Mouse (Mus musculus): Measurements from ENCODE around the gene Dhx8. TPM values are rescaled to one million over a fixed set of nuclear protein-coding genes. Genes with fewer than 3 reads are reported as not detected.

Dhx8 gene
- polyA plus RNA-seq (2012; rRNA removed) = 11.2 and 12.4 TPM in 2 replicates

DNA sequence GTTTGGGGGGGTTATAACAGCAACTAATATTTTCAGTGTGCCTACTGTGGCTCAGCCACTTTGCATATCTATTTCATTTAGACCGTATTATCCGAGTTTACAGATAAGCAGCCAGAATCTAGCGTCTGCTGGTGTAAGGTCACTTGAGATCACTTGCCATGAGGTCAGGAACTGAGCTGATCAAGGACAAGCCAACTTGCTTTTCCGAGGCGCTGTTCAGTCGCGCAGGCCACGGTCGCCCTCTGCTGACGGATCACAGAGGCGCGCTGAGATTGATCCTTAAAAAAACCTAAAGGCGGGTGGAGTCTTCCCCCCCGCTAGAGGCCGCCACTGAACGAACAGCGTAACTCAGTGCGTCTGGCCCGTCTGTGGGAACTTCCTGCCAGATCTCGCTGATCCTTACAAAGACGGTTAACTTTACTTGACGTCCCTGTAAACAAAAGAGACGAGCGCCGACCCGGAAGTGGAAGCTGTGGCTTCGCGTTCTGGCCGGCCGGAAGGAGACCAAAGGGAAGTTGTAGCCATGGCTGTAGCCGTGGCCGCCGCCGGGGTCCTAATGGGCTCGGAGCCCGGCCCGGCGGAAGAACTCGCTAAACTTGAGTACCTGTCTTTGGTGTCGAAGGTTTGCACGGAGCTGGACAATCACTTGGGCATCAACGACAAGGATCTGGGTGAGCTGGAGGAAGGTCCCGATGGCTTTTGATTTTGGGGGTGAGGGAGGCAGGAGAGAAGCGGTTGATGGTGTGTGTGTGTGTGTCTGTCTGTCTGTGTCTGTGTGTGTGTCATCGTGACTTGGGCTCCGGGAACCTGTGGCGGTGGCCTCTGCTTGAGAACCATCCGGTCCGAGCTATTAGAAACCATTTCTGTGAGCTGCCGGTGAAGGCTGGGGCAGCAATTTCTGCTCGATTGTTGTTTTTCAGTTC is at the start of gene Dhx8:
Dhx8 (plus strand) TSS at position 402 of the 923 bp plus-strand sequence.
- peak; percentile 92 to 96 for DNase-seq (ENCODE audit: low read depth in 1 of 2, low spot score in 2 of 2)
- H3K4me1 ChIP-seq (ENCODE audit: control insufficient read depth, insufficient read depth, insufficient read length) = no peaks in the 10 kb centered on the region
- H3K27me3 ChIP-seq (ENCODE audit: control insufficient read depth, insufficient read depth, low read length) = no peaks in the 10 kb centered on the region; the same call in 1 of the 2 replicates
- peaks cover 14% of the 10 kb centered on the region for H3K36me3 ChIP-seq (ENCODE audit: control insufficient read depth, insufficient read depth, low read length)
- H3K27ac ChIP-seq (ENCODE audit: insufficient read depth, low read length) = peak within 1 kb of the TSS; percentile 79
- peak; percentile 99 for TF ChIP-seq CTCF (IDR thresholded peaks at IDR 0.05; ENCODE audit: extremely low read depth, insufficient read depth, insufficient read length, insufficient replicate concordance)
- 0 out of 2 replicates have a peak, but pooled peaks have one; percentile 16 for TF ChIP-seq POLR2A (IDR thresholded peaks at IDR 0.05; ENCODE audit: low read depth, low read length)
- H3K4me3 ChIP-seq (ENCODE audit: extremely low read depth, insufficient read depth, insufficient read length) = peak within 1 kb of the TSS; percentile 89
- WGBS = under 1% methylated on average over 51 of the region's 51 CpGs

DNA sequence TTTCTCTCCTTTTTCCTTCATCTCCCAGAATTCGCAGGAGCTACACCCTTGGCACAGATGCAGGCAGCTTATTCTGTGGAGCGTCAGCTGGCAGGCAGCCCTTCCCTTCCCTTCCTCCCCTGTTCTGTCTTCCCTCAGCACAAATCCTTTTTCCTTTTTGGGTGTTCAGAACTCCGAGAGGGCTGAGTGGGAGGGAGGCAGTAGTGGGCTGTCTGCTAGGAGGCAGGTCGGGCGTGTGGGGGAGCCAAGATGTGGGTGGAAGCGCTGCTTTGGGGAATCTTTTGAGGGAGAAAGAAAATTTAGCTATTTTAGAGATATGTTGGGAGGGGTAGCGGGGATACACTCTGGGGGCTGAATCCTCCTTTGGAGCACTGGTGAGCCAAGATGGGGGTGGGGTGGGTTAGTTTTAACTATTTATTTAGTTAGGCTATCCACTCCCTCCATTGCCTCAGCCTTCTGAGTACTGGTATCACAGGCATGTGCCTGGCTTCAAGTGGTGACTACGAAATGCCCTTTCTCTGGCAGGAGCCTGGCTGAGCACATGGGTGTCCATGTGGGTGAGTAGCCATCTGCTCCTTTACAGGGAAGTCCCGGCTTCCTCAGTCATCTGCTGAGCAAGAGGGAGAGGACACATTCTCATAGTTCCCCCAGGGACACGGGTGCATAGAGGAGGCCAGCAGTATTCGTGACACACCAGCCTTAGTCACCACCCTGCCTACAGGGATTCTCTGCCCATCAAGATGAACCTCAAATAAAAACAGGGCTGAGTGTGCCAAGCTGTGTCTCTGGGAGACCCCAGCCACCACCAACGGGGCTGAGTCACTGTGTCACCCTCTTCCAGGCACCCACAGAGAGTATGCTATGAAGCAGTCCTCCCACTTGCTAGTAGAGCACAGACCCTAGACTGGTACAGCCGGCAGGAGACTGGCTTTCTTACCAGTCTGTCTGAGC is 45.1 kb upstream of the Dhx8 start:
- H3K4me3 ChIP-seq (ENCODE audit: extremely low read depth, insufficient read depth, insufficient read length) = no peak overlapping the region
- no peaks in the 10 kb centered on the region for H3K36me3 ChIP-seq (ENCODE audit: control insufficient read depth, insufficient read depth, low read length)
- no peak for DNase-seq (ENCODE audit: low read depth in 1 of 2, low spot score in 2 of 2)
- no peak for TF ChIP-seq CTCF (IDR thresholded peaks at IDR 0.05; ENCODE audit: extremely low read depth, insufficient read depth, insufficient read length, insufficient replicate concordance)
- no peak for TF ChIP-seq POLR2A (IDR thresholded peaks at IDR 0.05; ENCODE audit: low read depth, low read length)
- H3K4me1 ChIP-seq (ENCODE audit: control insufficient read depth, insufficient read depth, insufficient read length) = peaks cover 4% of the 10 kb centered on the region; the same call in 1 of the 2 replicates
- peak overlapping the region; percentile 45; the same call in 1 of the 2 replicates for H3K27ac ChIP-seq (ENCODE audit: insufficient read depth, low read length)
- H3K27me3 ChIP-seq (ENCODE audit: control insufficient read depth, insufficient read depth, low read length) = no peaks in the 10 kb centered on the region
- WGBS = 78% methylated on average over 13 of the region's 13 CpGs

DNA sequence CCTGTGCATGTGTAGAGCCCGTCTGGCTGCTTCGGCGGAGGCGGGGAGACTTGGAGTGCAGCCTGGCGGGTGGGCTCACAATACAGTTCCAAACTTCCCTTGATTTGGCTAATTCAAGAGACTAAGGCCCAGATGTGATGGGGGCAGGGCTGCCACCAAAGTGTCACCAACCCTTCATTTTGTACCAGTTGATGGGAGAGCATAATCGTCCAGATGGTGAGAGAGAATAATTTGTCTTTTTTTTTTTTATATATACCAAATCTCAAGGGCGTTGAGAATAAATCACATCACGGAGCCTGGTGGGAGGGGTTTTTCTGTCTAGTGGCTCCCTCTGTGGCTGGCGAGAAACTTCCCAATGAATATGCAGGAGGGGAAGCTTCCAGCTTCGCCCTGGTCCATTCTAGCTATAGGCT is 43.0 kb upstream of the Dhx8 start:
- TF ChIP-seq CTCF (IDR thresholded peaks at IDR 0.05; ENCODE audit: extremely low read depth, insufficient read depth, insufficient read length, insufficient replicate concordance) (no peak), POLR2A (IDR thresholded peaks at IDR 0.05; ENCODE audit: low read depth, low read length) (no peak)

DNA sequence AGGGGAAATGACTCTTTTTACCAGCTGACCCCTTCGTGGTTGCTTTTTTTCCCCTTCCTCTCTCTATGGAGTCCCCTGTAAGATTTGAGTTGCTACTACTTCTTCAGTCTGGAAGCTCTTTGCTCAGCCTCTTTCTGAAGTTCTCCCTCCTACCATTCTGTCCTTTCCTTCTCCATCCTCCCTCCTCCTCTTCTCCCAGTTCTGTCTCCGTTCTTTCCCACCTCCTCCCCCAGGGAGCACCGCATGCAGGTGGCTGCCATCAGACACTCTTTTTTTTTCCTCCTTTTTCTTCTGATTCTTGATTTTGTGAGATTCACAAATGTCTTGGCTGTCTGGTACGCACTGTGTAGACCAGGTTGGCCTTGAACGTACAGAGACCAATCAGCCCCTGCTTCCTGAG is 42.4 kb upstream of the Dhx8 start:
- H3K36me3 ChIP-seq (ENCODE audit: control insufficient read depth, insufficient read depth, low read length) = no peaks in the 10 kb centered on the region
- no peak for DNase-seq (ENCODE audit: low read depth in 1 of 2, low spot score in 2 of 2)
- TF ChIP-seq CTCF (IDR thresholded peaks at IDR 0.05; ENCODE audit: extremely low read depth, insufficient read depth, insufficient read length, insufficient replicate concordance) (no peak), POLR2A (IDR thresholded peaks at IDR 0.05; ENCODE audit: low read depth, low read length) (no peak)
- no peaks in the 10 kb centered on the region for H3K27me3 ChIP-seq (ENCODE audit: control insufficient read depth, insufficient read depth, low read length)
- 68% methylated on average over 5 of the region's 5 CpGs for WGBS
- no peak overlapping the region for H3K27ac ChIP-seq (ENCODE audit: insufficient read depth, low read length)
- no peak overlapping the region for H3K4me3 ChIP-seq (ENCODE audit: extremely low read depth, insufficient read depth, insufficient read length)
- peaks cover 4% of the 10 kb centered on the region; the same call in 1 of the 2 replicates for H3K4me1 ChIP-seq (ENCODE audit: control insufficient read depth, insufficient read depth, insufficient read length)

More for the DNA sequence above, 43.0 kb upstream of the Dhx8 start:
- 86% methylated on average over 10 of the region's 10 CpGs for WGBS
- Histone ChIP-seq H3K27me3 (ENCODE audit: control insufficient read depth, insufficient read depth, low read length) (no peaks in the 10 kb centered on the region), H3K4me3 (ENCODE audit: extremely low read depth, insufficient read depth, insufficient read length) (no peak overlapping the region), H3K27ac (ENCODE audit: insufficient read depth, low read length) (no peak overlapping the region), H3K36me3 (ENCODE audit: control insufficient read depth, insufficient read depth, low read length) (no peaks in the 10 kb centered on the region), H3K4me1 (ENCODE audit: control insufficient read depth, insufficient read depth, insufficient read length) (peaks cover 4% of the 10 kb centered on the region; the same call in 1 of the 2 replicates)
- no peak for DNase-seq (ENCODE audit: low read depth in 1 of 2, low spot score in 2 of 2)

- 25% methylated on average over 20 of the region's 20 CpGs for WGBS
- TF ChIP-seq CTCF (IDR thresholded peaks at IDR 0.05; ENCODE audit: extremely low read depth, insufficient read depth, insufficient read length, insufficient replicate concordance) = no peak
- no peak for TF ChIP-seq POLR2A (IDR thresholded peaks at IDR 0.05; ENCODE audit: low read depth, low read length)
- Histone ChIP-seq H3K27me3 (ENCODE audit: control insufficient read depth, insufficient read depth, low read length) (no peaks in the 10 kb centered on the region), H3K4me3 (ENCODE audit: extremely low read depth, insufficient read depth, insufficient read length) (no peak overlapping the region), H3K27ac (ENCODE audit: insufficient read depth, low read length) (no peak overlapping the region), H3K36me3 (ENCODE audit: control insufficient read depth, insufficient read depth, low read length) (no peaks in the 10 kb centered on the region), H3K4me1 (ENCODE audit: control insufficient read depth, insufficient read depth, insufficient read length) (no peaks in the 10 kb centered on the region)
- DNase-seq (ENCODE audit: low read depth in 1 of 2, low spot score in 2 of 2) = no peak
Observed at GRCm38 (mm10) chr11:101695906-101696661, 36.6 kb upstream of the Dhx8 start.
